Mouse (Mus musculus) lung, postnatal 14 days (tissue): ENCODE data around the gene Pik3cd.

Source experiments
- DNase-seq: peaks from one replicate; pipeline ENCODE4 v3.0.0; 2021

The Pik3cd gene

GRCm38 (mm10) chr4:149723855-149724731, 21.7 kb upstream of the Pik3cd start:
- peak; percentile 72 for DNase-seq

- DNase-seq, result no peak
Measured at GRCm38 (mm10) chr4:149723021-149723390, 20.6 kb upstream of the Pik3cd start.

- DNase-seq, result no peak
Measured at GRCm38 (mm10) chr4:149722104-149723020, 20.0 kb upstream of the Pik3cd start.

GRCm38 (mm10) chr4:149721163-149721562, 18.8 kb upstream of the Pik3cd start:
- no peak for DNase-seq

- DNase-seq, result peak; percentile 40
Measured at GRCm38 (mm10) chr4:149719686-149720085, 17.3 kb upstream of the Pik3cd start.

- no peak for DNase-seq
Measured at GRCm38 (mm10) chr4:149714542-149714941, 12.2 kb upstream of the Pik3cd start.

- peak; percentile 55 for DNase-seq
Measured at GRCm38 (mm10) chr4:149711955-149712354, 9.6 kb upstream of the Pik3cd start.

- DNase-seq, result no peak
Measured at GRCm38 (mm10) chr4:149711485-149711884, 9.1 kb upstream of the Pik3cd start.

- DNase-seq, result peak; percentile 65
Measured at GRCm38 (mm10) chr4:149710510-149710909, 8.1 kb upstream of the Pik3cd start.

- peak; percentile 21 for DNase-seq
Measured at GRCm38 (mm10) chr4:149705941-149706340, 3.6 kb upstream of the Pik3cd start.

GRCm38 (mm10) chr4:149705298-149705697, 2.9 kb upstream of the Pik3cd start:
- DNase-seq, result no peak

- peak; percentile 49 for DNase-seq
Measured at GRCm38 (mm10) chr4:149701426-149702209, 753 bp downstream of the Pik3cd start.

- no peak for DNase-seq
Measured at GRCm38 (mm10) chr4:149699953-149700352, 2.4 kb downstream of the Pik3cd start.

GRCm38 (mm10) chr4:149698197-149698821, 4.1 kb downstream of the Pik3cd start:
- peak; percentile 61 for DNase-seq

- peak; percentile 27 for DNase-seq
Measured at GRCm38 (mm10) chr4:149697506-149698196, 4.7 kb downstream of the Pik3cd start.

GRCm38 (mm10) chr4:149696189-149696971, 6.0 kb downstream of the Pik3cd start:
- DNase-seq, result peak; percentile 13

GRCm38 (mm10) chr4:149691368-149691767, 11.0 kb downstream of the Pik3cd start:
- DNase-seq, result no peak

- DNase-seq, result no peak
Measured at GRCm38 (mm10) chr4:149690828-149691280, 11.5 kb downstream of the Pik3cd start.

- DNase-seq, result no peak
Measured at GRCm38 (mm10) chr4:149689822-149690700, 12.3 kb downstream of the Pik3cd start.

- DNase-seq, result no peak
Measured at GRCm38 (mm10) chr4:149688861-149689260, 13.5 kb downstream of the Pik3cd start.
